Mouse (Mus musculus) testis, adult 2 months (tissue): ENCODE results near the gene Slamf1. TPM values are rescaled to one million over a fixed set of nuclear protein-coding genes. Genes with fewer than 3 reads are reported as not detected.
"Not testable (repeated sequence)": the region's sequence is repeated elsewhere in the genome, so short reads cannot be mapped to it uniquely, and the experiment has no call there.

ENCODE experiments used
- H3K27ac ChIP-seq: fragments of 200-500 bp; 2 replicates; pipeline ENCODE4 v1.5.1; 2012; ENCODE audit warnings: low read depth, low read length; ENCODE audit not compliant: control insufficient read depth, insufficient read depth
- H3K27me3 ChIP-seq: fragments of 200-500 bp; 2 replicates; pipeline ENCODE4 v1.6.1; 2012; ENCODE audit warnings: mild to moderate bottlenecking, low read length, moderate library complexity; ENCODE audit not compliant: control insufficient read depth, insufficient read depth
- H3K36me3 ChIP-seq: fragments of 200-500 bp; 2 replicates; pipeline ENCODE4 v1.6.1; 2012; ENCODE audit warnings: mild to moderate bottlenecking, low read length; ENCODE audit not compliant: control insufficient read depth, insufficient read depth
- H3K4me1 ChIP-seq: fragments of 200-500 bp; 2 replicates; pipeline ENCODE4 v1.6.1; 2012; ENCODE audit warnings: low read length; ENCODE audit not compliant: control insufficient read depth, insufficient read depth
- H3K4me3 ChIP-seq: fragments of 200-500 bp; 2 replicates; pipeline ENCODE4 v1.5.1; 2012; ENCODE audit warnings: low read depth, mild to moderate bottlenecking, low read length, moderate library complexity, mixed read lengths; ENCODE audit not compliant: control insufficient read depth
- CTCF ChIP-seq: fragments of 200-500 bp; IDR thresholded peaks from 2 replicates; pipeline ENCODE4 v1.5.1; 2012; ENCODE audit warnings: low read depth, mild to moderate bottlenecking, inconsistent platforms, low read length, moderate library complexity; ENCODE audit not compliant: control insufficient read depth, insufficient read depth, insufficient replicate concordance
- POLR2A ChIP-seq: fragments of 200-500 bp; IDR thresholded peaks from 2 replicates; pipeline ENCODE4 v1.6.1; 2012; ENCODE audit warnings: low read depth, mild to moderate bottlenecking, inconsistent platforms, low read length, moderate library complexity; ENCODE audit not compliant: control insufficient read depth
- polyA plus RNA-seq: library from polyadenylated mRNA; depleted of rRNA; stranded (reverse); fragments of >200 nt; gene quantifications from 2 replicates; pipeline ENCODE4 v1.2.3, GENCODE M21; 2012

The Slamf1 gene
- polyA plus RNA-seq, 1 experiment: 0.62 TPM

DNA sequence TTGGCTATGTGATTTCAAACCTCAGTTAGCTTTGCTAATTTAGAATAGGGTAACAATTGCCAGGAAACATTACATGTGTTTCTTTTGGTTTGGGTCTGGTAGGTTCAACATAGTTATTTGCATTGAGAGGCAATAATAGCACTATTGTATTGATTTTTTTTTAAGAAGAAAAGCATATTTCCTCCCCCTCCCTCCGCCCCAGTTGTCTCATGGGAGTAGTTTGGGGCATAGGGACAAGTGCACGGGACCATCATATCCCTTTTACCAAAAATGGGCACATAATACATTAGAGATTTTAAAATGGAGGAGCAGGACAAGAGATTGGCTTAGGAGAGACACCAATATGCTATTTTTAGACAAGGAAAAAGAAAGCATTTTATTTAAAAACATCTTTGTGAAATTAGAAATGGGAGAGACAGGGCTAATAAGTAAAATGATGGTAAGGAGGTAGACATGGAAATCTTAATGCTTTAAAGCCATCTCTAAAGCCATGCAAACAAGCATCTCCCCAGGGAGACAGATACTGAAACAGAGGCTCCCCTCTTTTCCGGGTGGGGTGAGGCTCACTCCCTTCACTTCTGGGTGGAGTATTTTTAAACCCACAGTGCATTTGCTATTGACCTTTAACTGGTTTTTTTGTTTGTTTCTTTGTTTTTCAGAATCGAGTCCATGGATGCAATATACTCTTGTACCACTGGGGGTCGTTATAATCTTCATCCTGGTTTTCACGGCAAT is 20.5 kb downstream of the Slamf1 start:
- no peaks in the 10 kb centered on the region for H3K4me1 ChIP-seq
- H3K27me3 ChIP-seq: no peaks in the 10 kb centered on the region
- H3K36me3 ChIP-seq: no peaks in the 10 kb centered on the region
- no peak for TF ChIP-seq POLR2A
- no peak for TF ChIP-seq CTCF
- H3K27ac ChIP-seq: no peak overlapping the region
- H3K4me3 ChIP-seq: no peak overlapping the region

DNA sequence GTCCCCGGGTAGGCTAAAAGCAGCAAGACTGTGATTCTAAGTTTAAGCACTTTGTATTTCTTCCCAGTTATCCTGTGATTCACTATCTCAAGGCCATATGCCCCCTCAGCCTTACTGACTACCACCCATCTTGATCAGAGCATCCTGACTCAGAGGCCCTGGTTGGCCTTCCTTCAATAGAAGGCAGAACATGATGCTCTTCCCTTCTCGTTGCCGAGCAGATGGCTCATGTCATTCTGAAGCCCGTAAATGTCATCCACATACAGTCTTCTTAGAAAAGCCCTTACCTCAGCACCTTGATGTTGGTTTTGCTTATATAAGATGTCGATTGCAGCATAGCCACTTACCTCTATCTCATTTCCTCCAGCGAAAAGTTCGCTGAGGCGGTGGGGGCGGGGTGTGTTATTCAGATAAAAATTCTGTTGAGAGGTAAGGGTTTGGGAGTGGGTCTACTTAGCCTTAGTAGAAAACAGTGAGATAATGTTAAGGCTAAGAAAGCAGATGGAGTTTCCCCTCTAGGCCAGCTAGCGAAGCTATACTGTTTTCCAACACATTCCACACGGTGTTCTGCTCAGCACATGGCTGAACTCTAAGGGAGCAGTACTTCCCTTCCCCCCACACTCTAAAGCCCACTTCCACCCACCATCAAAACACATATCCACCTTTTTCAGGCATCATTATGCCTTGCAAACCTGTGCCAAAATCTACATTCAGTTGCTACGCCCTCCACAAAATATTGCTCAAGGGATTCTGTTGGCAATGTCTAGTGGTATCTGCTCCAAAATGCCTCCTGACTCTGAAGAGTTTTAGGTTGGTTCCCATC is 21.7 kb downstream of the Slamf1 start:
- Histone ChIP-seq H3K4me1 (no peaks in the 10 kb centered on the region), H3K27me3 (no peaks in the 10 kb centered on the region), H3K36me3 (no peaks in the 10 kb centered on the region), H3K4me3 (no peak overlapping the region), H3K27ac (no peak overlapping the region)
- TF ChIP-seq CTCF: no peak
- TF ChIP-seq POLR2A: no peak

DNA sequence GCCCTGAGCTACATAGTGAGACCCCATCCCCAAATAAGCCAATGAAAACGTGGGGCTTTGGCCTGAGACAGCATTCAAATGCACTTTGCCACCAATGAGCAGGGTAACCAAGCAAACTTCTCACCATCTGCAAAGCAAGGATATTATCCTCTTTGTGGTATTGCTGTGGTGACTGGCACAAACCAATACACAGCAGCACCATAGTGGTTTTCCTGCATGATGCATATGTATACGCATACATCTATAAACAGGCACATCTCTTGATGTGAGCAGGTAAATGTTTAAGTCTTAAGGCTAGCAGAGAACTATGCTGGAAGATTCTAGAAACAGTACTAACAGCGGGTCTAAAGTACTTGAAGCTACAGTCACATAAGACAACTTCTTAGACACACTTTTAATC is 22.5 kb downstream of the Slamf1 start:
- no peak overlapping the region for H3K27ac ChIP-seq
- TF ChIP-seq POLR2A (no peak), CTCF (no peak)
- no peaks in the 10 kb centered on the region for H3K36me3 ChIP-seq
- H3K4me3 ChIP-seq: no peak overlapping the region
- H3K27me3 ChIP-seq: no peaks in the 10 kb centered on the region
- no peaks in the 10 kb centered on the region for H3K4me1 ChIP-seq

DNA sequence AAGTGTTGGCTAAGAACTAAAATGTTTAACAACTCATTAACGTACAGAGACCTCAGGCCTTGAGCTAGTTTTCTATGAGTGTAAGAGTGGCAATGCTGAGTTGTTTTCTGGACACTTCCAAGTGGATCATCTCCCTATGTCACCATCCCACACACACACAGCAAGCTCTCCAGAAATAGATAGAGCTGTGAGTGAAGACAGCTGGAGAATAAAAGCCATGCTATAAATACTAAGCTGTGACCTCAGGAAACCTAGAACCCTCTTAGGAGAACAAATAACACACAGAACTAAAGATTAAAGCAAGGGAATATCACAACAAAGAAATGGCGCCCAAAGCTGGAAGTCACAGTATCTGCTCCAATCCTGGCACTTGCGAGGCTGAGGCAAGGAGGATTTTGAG is 24.6 kb downstream of the Slamf1 start:
- no peaks in the 10 kb centered on the region for H3K4me1 ChIP-seq
- TF ChIP-seq POLR2A: no peak
- TF ChIP-seq CTCF: no peak
- H3K27ac ChIP-seq: no peak overlapping the region
- H3K27me3 ChIP-seq: no peaks in the 10 kb centered on the region
- no peak overlapping the region for H3K4me3 ChIP-seq
- no peaks in the 10 kb centered on the region for H3K36me3 ChIP-seq

DNA sequence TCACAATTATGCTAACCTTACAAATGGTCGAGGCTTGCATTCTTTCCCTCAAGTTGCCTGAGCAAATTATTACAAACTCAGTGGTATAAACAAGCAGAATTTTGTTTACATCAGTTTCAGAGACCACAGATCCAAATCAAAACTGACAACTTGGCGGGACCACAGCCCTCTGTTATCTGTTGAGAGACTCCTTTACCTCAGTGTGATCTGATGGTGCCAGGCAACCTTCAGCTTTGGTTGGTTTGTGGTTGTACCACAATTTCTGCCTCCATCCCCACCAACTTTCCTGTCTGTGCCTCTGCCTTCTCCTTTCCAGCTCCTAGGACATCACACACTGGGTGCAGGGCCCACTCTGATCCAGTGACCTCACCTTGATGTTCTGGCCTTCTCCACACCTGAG is 29.3 kb downstream of the Slamf1 start:
- no peaks in the 10 kb centered on the region for H3K4me1 ChIP-seq
- no peaks in the 10 kb centered on the region for H3K27me3 ChIP-seq
- no peak for TF ChIP-seq POLR2A
- TF ChIP-seq CTCF: no peak
- no peak overlapping the region for H3K27ac ChIP-seq
- no peaks in the 10 kb centered on the region for H3K36me3 ChIP-seq
- no peak overlapping the region for H3K4me3 ChIP-seq

DNA sequence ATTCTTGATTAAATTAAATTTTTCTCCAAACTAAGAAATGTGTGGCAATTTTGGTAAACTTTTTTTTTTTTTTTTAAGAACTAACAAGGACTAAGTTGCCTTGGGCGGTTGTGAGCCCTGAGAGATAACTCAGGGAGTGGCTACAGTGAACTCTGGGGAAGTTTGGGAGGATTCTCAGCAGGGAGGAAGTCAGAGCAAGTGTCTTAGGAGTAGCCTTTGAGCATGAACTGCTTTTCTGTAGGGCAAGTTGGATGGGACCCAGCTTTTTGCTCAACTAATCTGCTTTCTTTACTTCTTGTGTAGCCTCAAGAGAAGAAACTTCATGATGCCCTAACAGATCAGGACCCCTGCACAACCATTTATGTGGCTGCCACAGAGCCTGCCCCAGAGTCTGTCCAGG is 30.9 kb downstream of the Slamf1 start:
- no peak overlapping the region for H3K27ac ChIP-seq
- H3K36me3 ChIP-seq: no peaks in the 10 kb centered on the region
- H3K27me3 ChIP-seq: no peaks in the 10 kb centered on the region
- no peak overlapping the region for H3K4me3 ChIP-seq
- TF ChIP-seq CTCF (no peak), POLR2A (no peak)
- H3K4me1 ChIP-seq: no peaks in the 10 kb centered on the region

DNA sequence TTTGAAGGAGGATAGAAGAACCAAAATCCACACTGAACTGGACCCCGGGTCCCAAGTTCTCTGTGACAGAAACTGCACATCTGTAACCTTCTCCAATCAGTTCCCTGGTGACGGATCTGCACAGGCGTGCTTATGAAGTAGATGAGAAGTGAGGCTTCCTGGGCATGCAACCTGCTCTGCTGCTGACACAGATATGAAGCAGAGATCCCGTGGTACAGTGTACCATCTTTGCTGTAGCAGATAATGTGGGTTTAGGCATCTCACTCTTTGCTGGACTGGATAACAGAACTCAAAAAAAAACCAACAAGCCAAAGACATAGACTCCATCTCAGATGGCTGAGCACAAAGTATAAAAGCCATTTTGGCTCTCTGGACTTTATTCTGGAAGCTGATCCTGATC is 32.7 kb downstream of the Slamf1 start:
- Histone ChIP-seq H3K27me3 (no peaks in the 10 kb centered on the region), H3K36me3 (no peaks in the 10 kb centered on the region), H3K4me1 (no peaks in the 10 kb centered on the region), H3K4me3 (no peak overlapping the region), H3K27ac (no peak overlapping the region)
- TF ChIP-seq POLR2A: no peak

DNA sequence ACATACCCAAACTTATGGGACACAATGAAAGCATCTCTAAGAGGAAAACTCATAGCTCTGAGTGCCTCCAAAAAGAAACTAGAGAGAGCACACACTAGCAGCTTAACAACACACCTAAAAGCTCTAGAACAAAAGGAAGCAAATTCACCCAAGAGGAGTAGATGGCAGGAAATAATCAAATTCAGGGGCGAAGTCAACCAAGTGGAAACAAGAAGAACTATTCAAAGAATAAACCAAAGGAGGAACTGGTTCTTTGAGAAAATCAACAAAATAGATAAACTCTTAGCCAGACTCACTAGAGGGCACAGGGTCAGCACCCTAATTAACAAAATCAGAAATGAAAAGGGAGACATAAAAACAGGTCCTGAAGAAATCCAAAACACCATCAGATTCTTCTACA is 44.1 kb downstream of the Slamf1 start:
- not testable (repeated sequence) for H3K27me3 ChIP-seq, H3K4me3 ChIP-seq, H3K27ac ChIP-seq, H3K4me1 ChIP-seq, H3K36me3 ChIP-seq
